Mouse (Mus musculus): ENCODE measurements around the gene Ccnl1. TPM values are rescaled to one million over a fixed set of nuclear protein-coding genes. Genes with fewer than 3 reads are reported as not detected.

The Ccnl1 gene
- polyA plus RNA-seq (2012; ENCODE audit: insufficient read depth, insufficient read length, missing spikeins), result 39.4 and 73.7 TPM in 2 replicates

DNA sequence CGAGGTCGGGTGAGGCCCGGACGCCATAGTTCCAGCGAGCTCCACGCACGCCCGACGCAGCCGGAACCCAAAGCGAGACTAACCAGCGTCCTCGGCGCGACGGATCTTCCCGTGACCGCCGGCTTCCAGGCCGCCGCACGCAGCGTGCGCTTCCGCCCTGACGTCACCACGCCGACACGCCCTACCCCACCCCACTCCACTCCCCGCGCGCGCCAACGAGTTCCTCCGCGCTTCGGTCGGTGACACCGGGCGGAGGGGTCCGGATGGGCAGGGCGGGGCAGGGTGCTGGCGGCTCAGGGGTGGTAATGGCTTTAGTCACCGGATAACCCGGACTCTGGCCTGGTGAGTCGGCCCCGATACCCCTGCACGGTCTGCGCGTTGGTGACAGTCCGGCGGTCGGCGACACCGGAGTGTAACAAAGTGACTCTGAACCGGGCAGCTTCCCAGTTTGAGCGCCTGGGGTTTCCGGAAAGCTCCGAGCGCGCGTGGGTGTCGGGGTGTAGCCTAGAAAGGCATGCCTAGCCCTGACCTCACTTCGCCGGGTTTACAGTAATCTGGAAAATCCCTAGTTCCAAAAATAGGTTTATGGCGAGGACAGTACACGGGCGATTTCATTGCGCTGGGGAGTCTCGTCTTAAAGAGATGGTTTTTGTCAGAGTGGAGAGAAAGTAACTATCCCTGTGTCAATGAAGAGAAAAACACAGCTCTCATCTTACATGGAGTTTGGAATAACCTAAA lies at the start of gene Ccnl1:
TSS of gene Ccnl1 (minus strand) at position 148 of the 738 bp plus-strand sequence.
- Histone ChIP-seq H3K4me1 (ENCODE audit: control insufficient read depth, insufficient read depth, insufficient read length, low read length) (peaks cover 2% of the 10 kb centered on the region), H3K4me3 (ENCODE audit: insufficient read depth, low read depth, low read length) (peak within 1 kb of the TSS; percentile 98), H3K27ac (replicated peaks; ENCODE audit: low read depth, low read length) (peak within 1 kb of the TSS; percentile 100)

GRCm38 (mm10) chr3:66004989-66005388 lies 46.9 kb upstream of the Ccnl1 start:
- Histone ChIP-seq H3K27ac (replicated peaks; ENCODE audit: low read depth, low read length) (no peak overlapping the region), H3K4me1 (ENCODE audit: control insufficient read depth, insufficient read depth, insufficient read length, low read length) (no peaks in the 10 kb centered on the region), H3K4me3 (ENCODE audit: insufficient read depth, low read depth, low read length) (no peak overlapping the region)

- Histone ChIP-seq H3K27ac (replicated peaks; ENCODE audit: low read depth, low read length) (no peak overlapping the region), H3K4me1 (ENCODE audit: control insufficient read depth, insufficient read depth, insufficient read length, low read length) (no peaks in the 10 kb centered on the region), H3K4me3 (ENCODE audit: insufficient read depth, low read depth, low read length) (no peak overlapping the region)
Measured at GRCm38 (mm10) chr3:66004220-66004951, 46.3 kb upstream of the Ccnl1 start.

GRCm38 (mm10) chr3:66000400-66000799 lies 42.4 kb upstream of the Ccnl1 start:
- H3K4me1 ChIP-seq (ENCODE audit: control insufficient read depth, insufficient read depth, insufficient read length, low read length), result no peaks in the 10 kb centered on the region
- no peak overlapping the region for H3K27ac ChIP-seq (replicated peaks; ENCODE audit: low read depth, low read length)
- no peak overlapping the region for H3K4me3 ChIP-seq (ENCODE audit: insufficient read depth, low read depth, low read length)

DNA sequence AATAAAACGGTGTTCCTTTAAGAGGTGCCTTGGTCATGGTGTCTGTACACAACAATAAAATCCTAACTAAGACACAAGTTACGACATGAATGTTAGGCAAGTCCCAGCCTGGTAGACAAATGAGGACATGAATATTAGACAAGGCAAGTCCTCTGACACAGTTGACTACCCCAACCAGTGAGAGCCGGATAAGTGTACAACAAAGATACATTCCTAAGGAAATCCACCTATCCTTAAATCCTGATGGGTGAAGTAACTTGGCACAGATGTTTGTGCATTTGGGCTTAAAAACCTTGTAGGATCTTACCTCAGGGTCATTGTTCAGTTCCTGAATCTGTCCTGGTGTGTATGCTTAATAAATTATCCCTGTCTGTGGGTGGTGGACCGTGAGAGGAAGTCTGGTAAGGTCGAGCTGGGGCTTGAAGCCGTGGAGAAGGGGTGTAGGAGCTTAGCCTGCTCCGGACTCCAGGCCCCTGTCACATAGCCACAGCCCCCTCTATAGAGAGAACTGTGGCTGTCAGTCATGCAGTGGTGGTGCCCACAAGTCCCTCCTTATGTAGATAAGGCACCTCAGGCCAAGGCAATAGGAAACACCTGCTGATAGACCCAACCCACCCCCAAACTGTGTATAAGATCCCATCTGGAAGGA lies 39.4 kb upstream of the Ccnl1 start:
- Histone ChIP-seq H3K4me1 (ENCODE audit: control insufficient read depth, insufficient read depth, insufficient read length, low read length) (no peaks in the 10 kb centered on the region), H3K4me3 (ENCODE audit: insufficient read depth, low read depth, low read length) (no peak overlapping the region), H3K27ac (replicated peaks; ENCODE audit: low read depth, low read length) (no peak overlapping the region)

- no peaks in the 10 kb centered on the region for H3K4me1 ChIP-seq (ENCODE audit: control insufficient read depth, insufficient read depth, insufficient read length, low read length)
- H3K4me3 ChIP-seq (ENCODE audit: insufficient read depth, low read depth, low read length), result no peak overlapping the region
- H3K27ac ChIP-seq (replicated peaks; ENCODE audit: low read depth, low read length), result no peak overlapping the region
Measured at GRCm38 (mm10) chr3:65992395-65993340, 34.6 kb upstream of the Ccnl1 start.

- no peak overlapping the region for H3K4me3 ChIP-seq (ENCODE audit: insufficient read depth, low read depth, low read length)
- H3K4me1 ChIP-seq (ENCODE audit: control insufficient read depth, insufficient read depth, insufficient read length, low read length), result no peaks in the 10 kb centered on the region
- no peak overlapping the region for H3K27ac ChIP-seq (replicated peaks; ENCODE audit: low read depth, low read length)
Measured at GRCm38 (mm10) chr3:65990957-65991646, 33.1 kb upstream of the Ccnl1 start.

DNA sequence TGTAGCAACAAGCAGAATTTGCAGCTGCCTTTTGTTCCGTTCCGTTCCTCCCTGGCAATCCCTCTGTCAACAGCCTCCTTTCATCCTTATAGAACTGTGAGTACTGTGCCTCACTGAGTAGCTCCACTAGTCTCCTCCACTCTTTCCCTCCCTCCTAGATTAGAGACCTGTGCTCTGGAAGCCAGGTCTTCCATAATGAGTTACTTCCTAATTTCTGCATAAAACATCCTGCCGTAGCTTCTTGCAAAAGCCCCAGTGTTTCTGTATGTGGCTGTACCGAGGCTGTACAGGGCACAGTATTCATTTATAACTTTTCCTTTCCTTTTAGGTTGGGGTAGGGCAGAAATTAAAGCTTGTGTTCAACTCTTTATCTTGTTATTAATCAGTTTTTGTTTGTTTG lies 32.5 kb upstream of the Ccnl1 start:
- Histone ChIP-seq H3K4me3 (ENCODE audit: insufficient read depth, low read depth, low read length) (no peak overlapping the region), H3K4me1 (ENCODE audit: control insufficient read depth, insufficient read depth, insufficient read length, low read length) (no peaks in the 10 kb centered on the region), H3K27ac (replicated peaks; ENCODE audit: low read depth, low read length) (no peak overlapping the region)

GRCm38 (mm10) chr3:65988711-65989495 lies 30.9 kb upstream of the Ccnl1 start:
- Histone ChIP-seq H3K4me3 (ENCODE audit: insufficient read depth, low read depth, low read length) (no peak overlapping the region), H3K27ac (replicated peaks; ENCODE audit: low read depth, low read length) (peak overlapping the region; percentile 80), H3K4me1 (ENCODE audit: control insufficient read depth, insufficient read depth, insufficient read length, low read length) (no peaks in the 10 kb centered on the region)

DNA sequence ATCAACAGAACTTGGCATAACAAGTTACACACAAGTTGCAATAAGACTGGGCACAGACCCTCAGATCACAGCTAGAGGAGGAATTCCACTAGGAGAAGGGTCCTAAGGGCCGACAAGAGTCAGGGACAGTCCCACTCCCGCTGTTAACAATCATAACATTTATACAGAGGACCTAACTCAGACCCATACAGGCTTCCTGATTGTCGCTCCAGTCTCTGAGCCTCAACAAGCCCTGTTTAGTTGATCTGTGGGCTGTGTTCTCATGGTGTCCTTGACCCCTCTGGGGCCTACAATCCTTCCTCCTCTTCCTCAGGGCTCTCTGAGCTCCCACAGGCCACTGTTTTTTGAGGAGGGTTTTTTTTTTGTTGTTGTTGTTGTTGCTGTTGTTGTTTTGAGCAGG lies 18.2 kb upstream of the Ccnl1 start:
- no peaks in the 10 kb centered on the region; the same call in 1 of the 2 replicates for H3K4me1 ChIP-seq (ENCODE audit: control insufficient read depth, insufficient read depth, insufficient read length, low read length)
- no peak overlapping the region for H3K4me3 ChIP-seq (ENCODE audit: insufficient read depth, low read depth, low read length)
- peak overlapping the region; percentile 91 for H3K27ac ChIP-seq (replicated peaks; ENCODE audit: low read depth, low read length)

DNA sequence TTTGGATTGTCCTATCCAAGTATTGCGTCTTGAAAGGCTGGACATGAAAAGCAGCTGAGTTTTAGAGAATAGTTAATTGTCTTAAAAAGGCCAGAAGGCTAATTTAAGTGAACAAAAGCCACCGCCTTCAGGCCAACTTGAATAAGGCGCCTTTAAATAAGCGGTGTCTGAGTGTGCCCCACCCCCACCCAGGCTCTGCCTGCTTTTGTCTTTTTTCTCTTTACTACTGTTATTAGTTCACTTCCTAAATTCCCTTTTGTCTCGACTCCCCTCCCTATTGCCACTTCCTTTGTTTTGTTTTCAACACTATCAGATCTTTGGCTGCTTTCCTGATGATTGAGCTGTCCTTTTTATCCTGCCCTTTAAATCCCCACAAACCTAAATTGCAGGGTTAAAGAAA lies 17.3 kb upstream of the Ccnl1 start:
- Histone ChIP-seq H3K27ac (replicated peaks; ENCODE audit: low read depth, low read length) (peak overlapping the region; percentile 91), H3K4me1 (ENCODE audit: control insufficient read depth, insufficient read depth, insufficient read length, low read length) (no peaks in the 10 kb centered on the region; the same call in 1 of the 2 replicates), H3K4me3 (ENCODE audit: insufficient read depth, low read depth, low read length) (no peak overlapping the region; the same call in 1 of the 2 replicates)

DNA sequence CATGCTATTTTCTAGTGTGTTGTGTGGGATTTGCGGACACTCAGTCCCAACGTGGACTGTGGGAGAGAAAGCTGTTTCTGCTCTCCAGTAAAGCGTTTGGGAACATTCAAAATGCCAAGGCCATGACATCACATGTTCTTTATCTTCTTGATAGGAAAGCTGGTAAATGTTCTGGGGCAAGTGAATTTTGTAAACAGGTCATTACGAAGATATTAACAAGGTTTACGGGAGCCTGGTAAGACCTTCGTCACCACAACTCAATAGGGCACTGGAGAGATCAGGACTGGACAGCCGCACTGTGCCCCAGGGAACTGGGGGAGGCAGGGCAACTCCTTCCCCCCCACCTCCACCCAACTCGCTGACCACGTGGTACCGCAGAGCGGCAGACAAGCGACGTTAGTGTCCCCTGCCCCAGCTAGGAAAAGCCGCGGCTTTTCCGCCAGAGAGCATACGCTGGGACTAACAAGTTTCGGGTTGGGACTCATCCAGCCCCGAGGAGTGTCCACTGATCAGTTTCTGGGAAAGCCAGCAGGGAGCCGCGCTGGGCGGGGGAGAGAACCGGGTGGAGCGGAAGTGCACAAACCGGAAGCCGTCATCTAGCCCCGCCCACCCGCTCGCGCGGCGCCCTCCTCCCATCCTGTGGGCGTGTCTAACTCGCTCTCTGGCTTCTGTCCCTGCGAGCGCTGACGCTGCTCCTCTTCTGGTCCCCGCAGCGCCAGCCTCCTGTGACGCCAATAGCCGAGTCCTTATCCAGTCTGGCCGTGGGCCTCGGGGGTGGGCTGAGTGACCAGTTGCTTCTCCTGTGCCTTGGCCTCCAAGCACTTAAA lies 16.4 kb upstream of the Ccnl1 start:
- Histone ChIP-seq H3K27ac (replicated peaks; ENCODE audit: low read depth, low read length) (peak overlapping the region; percentile 100), H3K4me3 (ENCODE audit: insufficient read depth, low read depth, low read length) (peak overlapping the region; percentile 85), H3K4me1 (ENCODE audit: control insufficient read depth, insufficient read depth, insufficient read length, low read length) (no peaks in the 10 kb centered on the region; the same call in 1 of the 2 replicates)

Measured in brown adipose tissue, adult 24 weeks (tissue).